Mouse (Mus musculus): ENCODE measurements around the gene Smpdl3b.

- TF ChIP-seq CTCF (IDR thresholded peaks at IDR 0.05; ENCODE audit: control insufficient read depth, insufficient read depth, insufficient read length) (no peak), MAX (IDR thresholded peaks at IDR 0.05) (no peak)
These were observed 48.1 kb upstream of the Smpdl3b start for GRCm38 (mm10) chr4:132805146-132805545.
